Mouse (Mus musculus) MEL (cell line): ENCODE data around the gene Carnmt1. TPM values are rescaled to one million over a fixed set of nuclear protein-coding genes. Genes with fewer than 3 reads are reported as not detected.

Source experiments
- DNase-seq: peaks from one replicate; pipeline ENCODE4 v3.0.0; 2011; ENCODE audit warnings: low read depth, low spot score
- H3K27ac ChIP-seq: 2 replicates; pipeline ENCODE4 v1.5.1; 2012; ENCODE audit warnings: low read depth, mild to moderate bottlenecking, control low read depth, low read length, moderate library complexity; ENCODE audit not compliant: control insufficient read depth
- H3K27me3 ChIP-seq, 2 experiments: fragments of 150-350 bp in 1 of 2; sonication (generic) in 1 of 2; 2 replicates each; pipeline ENCODE4 v1.6.1; 2012; ENCODE audit warnings: low read length in 2 of 2, mild to moderate bottlenecking in 2 of 2, improper control_type of control experiment in 1 of 2, moderate library complexity in 1 of 2; ENCODE audit not compliant: insufficient read depth in 2 of 2, control insufficient read depth in 1 of 2
- H3K36me3 ChIP-seq, 2 experiments: 2 replicates each; pipeline ENCODE4 v1.6.1; 2012 to 2014; ENCODE audit warnings: low read length in 2 of 2, improper control_type of control experiment in 1 of 2, inconsistent platforms in 1 of 2, mild to moderate bottlenecking in 1 of 2; ENCODE audit not compliant: insufficient read depth in 2 of 2, control insufficient read depth in 1 of 2
- H3K4me1 ChIP-seq, 2 experiments: fragments of 150-350 bp in 1 of 2; sonication (generic) in 1 of 2; 2 replicates each; pipeline ENCODE4 v1.6.1; 2012; ENCODE audit warnings: low read length in 2 of 2, improper control_type of control experiment in 1 of 2, mild to moderate bottlenecking in 1 of 2; ENCODE audit not compliant: insufficient read depth in 2 of 2, control insufficient read depth in 1 of 2
- H3K4me3 ChIP-seq, 2 experiments: fragments of 150-350 bp in 1 of 2; sonication (generic) in 1 of 2; 2 replicates each; pipeline ENCODE4 v1.5.1; 2012; ENCODE audit warnings: low read depth in 2 of 2, low read length in 2 of 2, mild to moderate bottlenecking in 2 of 2, moderate library complexity in 2 of 2, control low read depth in 1 of 2, improper control_type of control experiment in 1 of 2; ENCODE audit not compliant: control insufficient read depth in 1 of 2, insufficient read depth in 1 of 2
- H3K79me2 ChIP-seq: 2 replicates; pipeline ENCODE4 v1.6.1; 2012; ENCODE audit warnings: mild to moderate bottlenecking, low read length, moderate library complexity; ENCODE audit not compliant: control insufficient read depth, poor library complexity, insufficient read depth
- H3K9ac ChIP-seq: 2 replicates; pipeline ENCODE4 v1.6.1; 2012; ENCODE audit warnings: low read depth, mild to moderate bottlenecking, control low read depth, low read length, moderate library complexity; ENCODE audit not compliant: control insufficient read depth, poor library complexity, severe bottlenecking
- H3K9me3 ChIP-seq: fragments of 150-350 bp; sonication (generic); replicated peaks from 2 replicates; pipeline ENCODE4 v1.6.1; 2012; ENCODE audit warnings: mild to moderate bottlenecking, low read length, improper control_type of control experiment, moderate library complexity; ENCODE audit not compliant: insufficient read depth
- CHD1 ChIP-seq: IDR thresholded peaks from 2 replicates; pipeline ENCODE4 v1.6.1; 2012; ENCODE audit warnings: low read depth, mild to moderate bottlenecking, inconsistent platforms, low read length, improper control_type of control experiment
- CHD2 ChIP-seq: IDR thresholded peaks from 2 replicates; pipeline ENCODE4 v1.6.1; 2011; ENCODE audit warnings: low read length, improper control_type of control experiment
- CTCF ChIP-seq, 3 experiments: IDR thresholded peaks in 2 of 3; conservative IDR thresholded peaks in 1 of 3; 2 replicates each; pipeline ENCODE4 v1.5.1; 2011 to 2012; ENCODE audit warnings: low read length in 3 of 3, low read depth in 2 of 3, mild to moderate bottlenecking in 2 of 3, improper control_type of control experiment in 1 of 3, inconsistent platforms in 1 of 3, mixed read lengths in 1 of 3, moderate library complexity in 1 of 3; ENCODE audit not compliant: control insufficient read depth in 1 of 3, insufficient read depth in 1 of 3, poor library complexity in 1 of 3, severe bottlenecking in 1 of 3
- E2F4 ChIP-seq: IDR thresholded peaks from 2 replicates; pipeline ENCODE4 v1.6.1; 2011; ENCODE audit warnings: low read depth, low read length, improper control_type of control experiment, borderline replicate concordance
- ELF1 ChIP-seq: IDR thresholded peaks from 2 replicates; pipeline ENCODE4 v1.6.1; 2014; ENCODE audit warnings: low read depth, mild to moderate bottlenecking, inconsistent platforms, low read length, improper control_type of control experiment, moderate library complexity
- EP300 ChIP-seq, 2 experiments: IDR thresholded peaks; 2 replicates each; pipeline ENCODE4 v1.6.1; 2011; ENCODE audit warnings: improper control_type of control experiment in 2 of 2, low read length in 2 of 2, low read depth in 1 of 2, mild to moderate bottlenecking in 1 of 2
- ETS1 ChIP-seq: IDR thresholded peaks from 2 replicates; pipeline ENCODE4 v1.6.1; 2012; ENCODE audit warnings: low read depth, mild to moderate bottlenecking, inconsistent platforms, low read length, improper control_type of control experiment, moderate library complexity
- GABPA ChIP-seq: IDR thresholded peaks from 2 replicates; pipeline ENCODE4 v1.6.1; 2012; ENCODE audit warnings: low read depth, mild to moderate bottlenecking, inconsistent platforms, low read length, improper control_type of control experiment, moderate library complexity
- GATA1 ChIP-seq: IDR thresholded peaks from 2 replicates; pipeline ENCODE4 v1.6.1; 2011; ENCODE audit warnings: low read depth, low read length, improper control_type of control experiment
- HCFC1 ChIP-seq: IDR thresholded peaks from 2 replicates; pipeline ENCODE4 v1.6.1; 2012; ENCODE audit warnings: low read depth, mild to moderate bottlenecking, inconsistent platforms, low read length, improper control_type of control experiment, moderate library complexity
- JUND ChIP-seq: IDR thresholded peaks from 2 replicates; pipeline ENCODE4 v1.6.1; 2011; ENCODE audit warnings: low read depth, mild to moderate bottlenecking, improper control_type of control experiment, low read length
- MAFK ChIP-seq: IDR thresholded peaks from 2 replicates; pipeline ENCODE4 v1.6.1; 2011; ENCODE audit warnings: low read depth, mild to moderate bottlenecking, low read length, improper control_type of control experiment, borderline replicate concordance
- MAX ChIP-seq: IDR thresholded peaks from 2 replicates; pipeline ENCODE4 v1.6.1; 2011; ENCODE audit warnings: low read length, improper control_type of control experiment
- MEF2A ChIP-seq: IDR thresholded peaks from 2 replicates; pipeline ENCODE4 v1.6.1; 2014; ENCODE audit warnings: low read depth, mild to moderate bottlenecking, inconsistent platforms, low read length, improper control_type of control experiment; ENCODE audit not compliant: poor library complexity, insufficient replicate concordance, severe bottlenecking; ENCODE audit errors: extremely low read depth
- MXI1 ChIP-seq: IDR thresholded peaks from 2 replicates; pipeline ENCODE4 v1.6.1; 2011; ENCODE audit warnings: mild to moderate bottlenecking, low read depth, low read length, improper control_type of control experiment
- MYB ChIP-seq: IDR thresholded peaks from 2 replicates; pipeline ENCODE4 v1.6.1; 2011; ENCODE audit warnings: mild to moderate bottlenecking, low read depth, low read length, improper control_type of control experiment
- MYC ChIP-seq: IDR thresholded peaks from 2 replicates; pipeline ENCODE4 v1.6.1; 2011; ENCODE audit warnings: low read depth, mild to moderate bottlenecking, low read length, improper control_type of control experiment, moderate library complexity
- NELFE ChIP-seq: IDR thresholded peaks from 2 replicates; pipeline ENCODE4 v1.6.1; 2011; ENCODE audit warnings: low read depth, low read length, improper control_type of control experiment
- NRF1 ChIP-seq: IDR thresholded peaks from 2 replicates; pipeline ENCODE4 v1.6.1; 2014; ENCODE audit warnings: low read depth, mild to moderate bottlenecking, inconsistent platforms, low read length, improper control_type of control experiment, moderate library complexity; ENCODE audit not compliant: poor library complexity, insufficient read depth, severe bottlenecking
- POLR2A ChIP-seq, 2 experiments: IDR thresholded peaks; 2 replicates each; pipeline ENCODE4 v1.6.1; 2011 to 2012; ENCODE audit warnings: low read length in 2 of 2, mild to moderate bottlenecking in 2 of 2, control low read depth in 1 of 2, improper control_type of control experiment in 1 of 2, low read depth in 1 of 2, moderate library complexity in 1 of 2; ENCODE audit not compliant: control insufficient read depth in 1 of 2, insufficient read depth in 1 of 2, poor library complexity in 1 of 2
- POLR2AphosphoS2 ChIP-seq: IDR thresholded peaks from 2 replicates; pipeline ENCODE4 v1.6.1; 2011; ENCODE audit warnings: low read length, improper control_type of control experiment
- POLR2AphosphoS5 ChIP-seq: IDR thresholded peaks from 2 replicates; pipeline ENCODE4 v1.6.1; 2012; ENCODE audit warnings: low read depth, borderline replicate concordance, mild to moderate bottlenecking, inconsistent platforms, low read length, moderate library complexity, mixed read lengths
- RCOR1 ChIP-seq: IDR thresholded peaks from 2 replicates; pipeline ENCODE4 v1.6.1; 2012; ENCODE audit warnings: low read depth, mild to moderate bottlenecking, inconsistent platforms, low read length, improper control_type of control experiment
- SIN3A ChIP-seq: IDR thresholded peaks from 2 replicates; pipeline ENCODE4 v1.6.1; 2012; ENCODE audit warnings: low read length, improper control_type of control experiment, inconsistent platforms
- TAL1 ChIP-seq: IDR thresholded peaks from 2 replicates; pipeline ENCODE4 v1.6.1; 2012; ENCODE audit warnings: mild to moderate bottlenecking, inconsistent platforms, low read length, moderate library complexity, mixed read lengths
- TBP ChIP-seq: IDR thresholded peaks from 2 replicates; pipeline ENCODE4 v1.8.0; 2011; ENCODE audit warnings: low read depth, low read length, improper control_type of control experiment
- TCF12 ChIP-seq: IDR thresholded peaks from 2 replicates; pipeline ENCODE4 v1.6.1; 2014; ENCODE audit warnings: low read depth, mild to moderate bottlenecking, inconsistent platforms, low read length, improper control_type of control experiment, moderate library complexity
- UBTF ChIP-seq: IDR thresholded peaks from 2 replicates; pipeline ENCODE4 v1.6.1; 2012; ENCODE audit warnings: low read depth, mild to moderate bottlenecking, inconsistent platforms, low read length, improper control_type of control experiment, moderate library complexity, borderline replicate concordance; ENCODE audit not compliant: insufficient read depth
- USF2 ChIP-seq, 2 experiments: IDR thresholded peaks; 2 replicates each; pipeline ENCODE4 v1.6.1; 2011 to 2012; ENCODE audit warnings: improper control_type of control experiment in 2 of 2, low read length in 2 of 2, borderline replicate concordance in 1 of 2, inconsistent platforms in 1 of 2, low read depth in 1 of 2, mild to moderate bottlenecking in 1 of 2; ENCODE audit not compliant: insufficient read depth in 1 of 2
- ZKSCAN1 ChIP-seq: IDR thresholded peaks from 2 replicates; pipeline ENCODE4 v1.6.1; 2012; ENCODE audit warnings: low read depth, mild to moderate bottlenecking, inconsistent platforms, low read length, improper control_type of control experiment, moderate library complexity
- ZMIZ1 ChIP-seq: IDR thresholded peaks from 2 replicates; pipeline ENCODE4 v1.6.1; 2012; ENCODE audit warnings: low read depth, mild to moderate bottlenecking, inconsistent platforms, low read length, improper control_type of control experiment, moderate library complexity
- ZNF384 ChIP-seq: IDR thresholded peaks from 2 replicates; pipeline ENCODE4 v1.6.1; 2012; ENCODE audit warnings: low read depth, mild to moderate bottlenecking, inconsistent platforms, low read length, improper control_type of control experiment
- polyA plus RNA-seq, 2 experiments: library from polyadenylated mRNA; stranded (reverse) in 1 of 2; unstranded in 1 of 2; fragments of >175 nt in 1 of 2; fragments of >200 nt in 1 of 2; gene quantifications; 2 replicates each; pipeline versions ENCODE4 v1.2.1 to v1.2.4; 2012; ENCODE audit warnings: low replicate concordance in 2 of 2, low read depth in 1 of 2; ENCODE audit not compliant: insufficient read length in 2 of 2, insufficient read depth in 1 of 2, missing spikeins in 1 of 2
- total RNA-seq: library from RNA; depleted of rRNA; stranded (reverse); fragments of 300-350 nt; gene quantifications from 2 replicates; pipeline ENCODE4 v1.2.3, GENCODE M21; 2012

Carnmt1 gene
- total and polyA plus RNA-seq, 3 experiments = 15.4 to 23.3 TPM; not detected in 1

DNA sequence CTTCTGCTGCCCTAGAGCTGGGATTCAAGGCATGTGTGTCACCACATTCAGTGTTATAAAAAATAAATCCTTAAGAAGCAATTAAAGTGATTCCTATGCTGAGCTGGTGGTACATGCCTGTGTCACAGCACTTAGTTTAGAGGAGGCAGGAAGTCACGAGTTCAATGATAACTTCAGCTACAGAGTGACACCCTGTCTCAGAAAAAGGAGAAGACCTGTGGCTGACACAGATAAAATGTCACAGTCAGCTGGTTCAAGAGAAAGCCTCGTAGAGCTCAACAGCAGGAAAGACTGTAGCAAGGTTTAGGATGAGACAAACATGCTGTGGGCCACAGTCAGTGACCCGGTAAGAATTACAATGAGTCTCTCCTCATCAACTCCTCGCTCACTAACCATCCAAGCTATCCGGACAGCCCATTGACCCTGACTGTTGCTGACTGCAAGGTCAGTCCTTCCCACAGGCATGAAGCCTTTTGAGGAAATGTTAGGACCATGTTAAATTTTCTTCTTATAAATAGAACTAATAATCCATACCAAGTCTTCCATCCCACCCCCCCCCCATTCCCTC, 23.6 kb upstream of the Carnmt1 start (continued):
- TF ChIP-seq RCOR1 (no peak; the same call in 1 of the 2 replicates), NELFE (no peak), JUND (no peak), MEF2A (no peak), SIN3A (peak; percentile 93), NRF1 (no peak)

DNA sequence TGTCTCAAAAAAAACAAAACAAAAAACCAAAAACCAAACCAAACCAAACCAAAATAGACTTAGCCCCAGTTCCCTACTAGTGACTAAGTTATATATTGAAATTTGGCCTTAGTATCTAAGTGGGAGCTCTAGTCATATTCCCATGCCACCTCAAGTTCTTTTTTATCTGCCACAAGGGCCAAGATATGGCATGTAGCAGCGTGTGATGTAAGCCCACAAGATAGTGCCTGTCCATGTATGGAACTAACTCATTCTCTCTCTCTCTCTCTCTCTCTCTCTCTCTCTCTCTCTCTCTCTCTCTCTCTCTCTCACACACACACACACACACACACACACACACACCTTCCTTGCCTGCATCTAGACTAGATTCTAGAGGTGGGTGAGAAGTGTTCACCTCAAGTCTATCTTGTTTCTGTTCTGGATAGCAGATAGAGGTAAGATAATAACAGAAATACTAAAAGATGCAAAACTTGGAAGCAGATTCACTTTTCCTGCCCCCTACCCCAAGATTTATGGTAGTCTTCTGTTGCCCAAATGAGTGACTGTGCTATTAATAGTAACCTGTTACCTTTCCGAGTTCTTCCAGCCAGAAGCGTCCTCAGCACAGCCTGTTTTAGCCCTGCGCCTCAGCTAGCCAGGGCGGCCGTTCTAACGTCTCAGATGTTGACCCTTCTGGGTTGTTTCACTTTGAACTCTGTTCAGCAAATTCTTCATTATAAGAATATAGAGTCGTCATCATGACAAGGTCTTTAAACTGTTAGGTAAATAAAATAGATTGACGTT, 22.6 kb upstream of the Carnmt1 start:
- Histone ChIP-seq H3K4me3 (no peak overlapping the region), H3K4me1 (peaks cover 57 to 61% of the 10 kb centered on the region in 2 experiments), H3K36me3 (peaks cover 3 to 84% of the 10 kb centered on the region in 2 experiments), H3K79me2 (no peaks in the 10 kb centered on the region; the same call in 1 of the 2 replicates), H3K9ac (peak overlapping the region; percentile 45), H3K27me3 (no peaks in the 10 kb centered on the region), H3K27ac (peak overlapping the region; percentile 97), H3K9me3 (no peaks in the 10 kb centered on the region)
- DNase-seq = peak; percentile 62
- TF ChIP-seq CHD2 (no peak), NRF1 (no peak), MYC (0 out of 2 replicates have a peak, but pooled peaks have one; percentile 28), SIN3A (peak; percentile 79), USF2 (IDR thresholded peaks at IDR 0.05; ENCODE audit: borderline replicate concordance in 1 of 2, insufficient read depth in 1 of 2, low read depth in 1 of 2, low read length in 2 of 2) (no peak), ETS1 (peak; percentile 97), ZKSCAN1 (no peak), MEF2A (no peak), ZMIZ1 (no peak), ELF1 (no peak), TBP (no peak), E2F4 (no peak), GATA1 (peak; percentile 84), EP300 (IDR thresholded peaks at IDR 0.05; ENCODE audit: low read depth in 1 of 2, low read length in 2 of 2) (peak; percentile 52 to 80), HCFC1 (0 out of 2 replicates have a peak, but pooled peaks have one; percentile 22), POLR2AphosphoS2 (no peak), GABPA (no peak), MAX (no peak), TCF12 (peak; percentile 66), UBTF (no peak), MXI1 (peak; percentile 45; the same call in 1 of the 2 replicates), POLR2AphosphoS5 (no peak), ZNF384 (no peak), POLR2A (IDR thresholded peaks at IDR 0.05; ENCODE audit: control insufficient read depth in 1 of 2, insufficient read depth in 1 of 2, low read depth in 1 of 2, low read length in 2 of 2, poor library complexity in 1 of 2) (no peak), MYB (no peak), NELFE (no peak), MAFK (no peak), CHD1 (no peak), CTCF (IDR thresholded peaks at IDR 0.05 in 2 of 3, conservative IDR thresholded peaks at IDR 0.05 in 1 of 3; ENCODE audit: control insufficient read depth in 1 of 3, insufficient read depth in 1 of 3, low read depth in 2 of 3, low read length in 3 of 3, poor library complexity in 1 of 3, severe bottlenecking in 1 of 3) (no peak), TAL1 (no peak)
